Comparison of ENCODE assay signal across 18 mouse cellular contexts in the genomic region with DNA sequence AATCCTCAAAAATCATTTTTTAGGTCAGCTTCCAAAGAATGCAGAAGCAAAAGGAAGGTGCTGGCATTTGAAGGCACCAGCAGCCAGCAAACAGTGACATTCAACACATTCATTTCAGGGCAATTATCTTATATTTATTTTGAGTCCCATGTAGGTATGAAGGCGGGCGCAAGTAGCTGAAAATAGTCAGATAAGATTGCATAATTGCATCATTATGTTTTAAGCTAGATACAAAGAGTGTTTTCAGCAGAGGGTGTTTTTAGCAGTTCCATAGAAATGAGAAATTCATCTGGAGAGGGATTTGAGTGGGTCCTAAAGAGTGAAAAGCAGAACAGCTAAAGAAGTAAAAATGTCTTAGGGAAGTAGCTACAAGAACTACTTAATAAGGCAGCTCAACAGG.
DNase-seq lines count a peak whose midpoint lies in the region; TF ChIP-seq lines count a peak whose summit lies in the region.
"Had no signal": no experiment of that assay in that cellular context is flagged by ENCODE, and none has a peak within 500 bp of the region (broad histone marks: within the 10 kb centered on the region; RNA-seq: fewer than 3 reads in every experiment).

No protein-coding gene starts in this region.

- no peak for TF ChIP-seq CTCF in layer of hippocampus, adult 2 months (conservative IDR thresholded peaks at IDR 0.05)
- TF ChIP-seq CTCF in left cerebral cortex, adult 2 months (IDR thresholded peaks at IDR 0.05) = no peak

- peak overlapping the region; percentile 55 for H3K27ac ChIP-seq in layer of hippocampus, adult 2 months
- H3K27ac ChIP-seq in left cerebral cortex, adult 2 months = peak overlapping the region; percentile 44; the same call in 1 of the 2 replicates
- H3K27ac ChIP-seq: embryonic facial prominence, embryonic 10.5 days; embryonic facial prominence, embryonic 12.5 days; forebrain, embryonic 13.5 days; forebrain, embryonic 15.5 days had no signal

- intact Hi-C loops in left cerebral cortex, adult 2 months (cut with DNase I) = no loop called here
- intact Hi-C loops in left cerebral cortex, postnatal 14 days (cut with DNase I) = no loop called here

- no peak overlapping the region for H3K4me3 ChIP-seq in layer of hippocampus, adult 2 months
- H3K4me3 ChIP-seq in left cerebral cortex, adult 2 months = no peak overlapping the region
- H3K4me3 ChIP-seq: embryonic facial prominence, embryonic 10.5 days; embryonic facial prominence, embryonic 12.5 days; forebrain, embryonic 13.5 days; forebrain, embryonic 15.5 days had no signal

- DNase-seq in layer of hippocampus, adult 2 months (ENCODE audit: low spot score in 2 of 2) = no peak
- DNase-seq in layer of hippocampus, adult 8-10 months (ENCODE audit: low spot score in 2 of 2) = no peak
- no peak for DNase-seq in left cerebral cortex, adult 2 months (ENCODE audit: extremely low spot score in 1 of 2, low spot score in 2 of 2)
- DNase-seq in left cerebral cortex, postnatal 14 days (ENCODE audit: low spot score in 2 of 2) = no peak
- DNase-seq in telencephalon, adult 2 months (ENCODE audit: low read depth, low spot score) = peak; percentile 45
- no peak for DNase-seq in kidney, postnatal 14 days
- DNase-seq: adrenal gland, adult 2 months; adrenal gland, postnatal 10 days; adrenal gland, postnatal 25 days; cerebellum, adult 11-12 months; cerebellum, adult 2 months; cerebellum, adult 9-10 months; cerebellum, postnatal 10 days; cerebellum, postnatal 25 days had no signal
